ENCODE assay signal across 11 mouse cellular contexts in genomic region chr3:30512459-30513030, GRCm38 (mm10). TPM values are rescaled to one million over a fixed set of nuclear protein-coding genes. Genes with fewer than 3 reads are reported as not detected.
DNase-seq lines count a peak whose midpoint lies in the region; ATAC-seq lines count a peak whose summit lies in the region.
"Had no signal": no experiment of that assay in that cellular context is flagged by ENCODE, and none has a peak within 500 bp of the region (broad histone marks: within the 10 kb centered on the region; RNA-seq: fewer than 3 reads in every experiment).

No protein-coding gene starts in this region.

- no peak overlapping the region; the same call in 1 of the 2 replicates for H3K4me3 ChIP-seq in hindbrain, embryonic 10.5 days
- no peak overlapping the region for H3K4me3 ChIP-seq in hindbrain, embryonic 16.5 days (ENCODE audit: low read length)
- peak overlapping the region; percentile 65 for H3K4me3 ChIP-seq in embryonic facial prominence, embryonic 10.5 days
- H3K4me3 ChIP-seq in kidney, embryonic 14.5 days (ENCODE audit: low read length), result no peak overlapping the region
- H3K4me3 ChIP-seq in lung, embryonic 16.5 days (ENCODE audit: low read length), result peak overlapping the region; percentile 9; the same call in 1 of the 2 replicates
- H3K4me3 ChIP-seq in liver, embryonic 12.5 days, result no peak overlapping the region
- H3K4me3 ChIP-seq: forebrain, embryonic 12.5 days had no signal

- H3K27ac ChIP-seq in hindbrain, embryonic 10.5 days, result no peak overlapping the region
- H3K27ac ChIP-seq in hindbrain, embryonic 16.5 days (ENCODE audit: low read depth, low read length), result no peak overlapping the region
- H3K27ac ChIP-seq in embryonic facial prominence, embryonic 10.5 days (replicated peaks), result peak overlapping the region; percentile 69
- H3K27ac ChIP-seq in kidney, embryonic 14.5 days (ENCODE audit: low read depth, low read length), result peak overlapping the region; percentile 14; the same call in 1 of the 2 replicates
- peak overlapping the region; percentile 98 for H3K27ac ChIP-seq in lung, embryonic 16.5 days (ENCODE audit: low read length)
- no peak overlapping the region for H3K27ac ChIP-seq in liver, embryonic 12.5 days
- H3K27ac ChIP-seq: forebrain, embryonic 12.5 days had no signal

- H3K36me3 ChIP-seq in hindbrain, embryonic 10.5 days, result no peaks in the 10 kb centered on the region
- H3K36me3 ChIP-seq in hindbrain, embryonic 16.5 days (ENCODE audit: control insufficient read depth, insufficient read depth, low read length), result no peaks in the 10 kb centered on the region
- H3K36me3 ChIP-seq in embryonic facial prominence, embryonic 10.5 days (replicated peaks), result no peaks in the 10 kb centered on the region
- no peaks in the 10 kb centered on the region for H3K36me3 ChIP-seq in kidney, embryonic 14.5 days (ENCODE audit: control insufficient read depth, insufficient read depth, low read length)
- no peaks in the 10 kb centered on the region for H3K36me3 ChIP-seq in lung, embryonic 16.5 days (ENCODE audit: control insufficient read depth, insufficient read depth, low read length)
- H3K36me3 ChIP-seq in liver, embryonic 12.5 days, result no peaks in the 10 kb centered on the region
- H3K36me3 ChIP-seq: forebrain, embryonic 12.5 days had no signal

- H3K4me1 ChIP-seq in hindbrain, embryonic 10.5 days (replicated peaks), result peaks cover 69% of the 10 kb centered on the region
- peaks cover 26% of the 10 kb centered on the region for H3K4me1 ChIP-seq in hindbrain, embryonic 16.5 days (ENCODE audit: control insufficient read depth, insufficient read depth, low read depth, low read length)
- peaks cover 82% of the 10 kb centered on the region for H3K4me1 ChIP-seq in embryonic facial prominence, embryonic 10.5 days
- peaks cover 13% of the 10 kb centered on the region; the same call in 1 of the 2 replicates for H3K4me1 ChIP-seq in kidney, embryonic 14.5 days (ENCODE audit: control insufficient read depth, insufficient read depth, low read length)
- peaks cover 11% of the 10 kb centered on the region; the same call in 1 of the 2 replicates for H3K4me1 ChIP-seq in lung, embryonic 16.5 days (replicated peaks; ENCODE audit: control insufficient read depth, insufficient read depth, low read length)
- H3K4me1 ChIP-seq in liver, embryonic 12.5 days, result peaks cover 16% of the 10 kb centered on the region; the same call in 1 of the 2 replicates

- ATAC-seq in hindbrain, embryonic 16.5 days, result no peak
- ATAC-seq in kidney, embryonic 14.5 days (ENCODE audit: low FRiP score, low TSS enrichment), result no peak
- no peak for ATAC-seq in lung, embryonic 16.5 days (ENCODE audit: low read depth)
- no peak for ATAC-seq in liver, embryonic 12.5 days
- ATAC-seq: intestine, embryonic 16.5 days had no signal

- no peaks in the 10 kb centered on the region for H3K9me3 ChIP-seq in hindbrain, embryonic 10.5 days
- no peaks in the 10 kb centered on the region for H3K9me3 ChIP-seq in hindbrain, embryonic 16.5 days (ENCODE audit: control insufficient read depth, low read length)
- H3K9me3 ChIP-seq in embryonic facial prominence, embryonic 10.5 days, result no peaks in the 10 kb centered on the region
- H3K9me3 ChIP-seq in kidney, embryonic 14.5 days (ENCODE audit: control insufficient read depth, low read length), result no peaks in the 10 kb centered on the region
- H3K9me3 ChIP-seq in lung, embryonic 16.5 days (ENCODE audit: control insufficient read depth, low read length), result no peaks in the 10 kb centered on the region
- no peaks in the 10 kb centered on the region for H3K9me3 ChIP-seq in liver, embryonic 12.5 days (replicated peaks)
- H3K9me3 ChIP-seq: forebrain, embryonic 12.5 days had no signal

- H3K9ac ChIP-seq in hindbrain, embryonic 16.5 days (ENCODE audit: low read depth, low read length), result no peak overlapping the region
- H3K9ac ChIP-seq in kidney, embryonic 14.5 days (ENCODE audit: low read depth, low read length), result no peak overlapping the region
- H3K9ac ChIP-seq in lung, embryonic 16.5 days (ENCODE audit: low read length), result peak overlapping the region; percentile 62
- H3K9ac ChIP-seq in liver, embryonic 12.5 days, result no peak overlapping the region
- H3K9ac ChIP-seq: forebrain, embryonic 12.5 days had no signal

- DNase-seq in hindbrain, embryonic 10.5 days (ENCODE audit: low spot score), result peak; percentile 34
- peak; percentile 51 for DNase-seq in embryonic facial prominence, embryonic 10.5 days (ENCODE audit: low spot score)
- no peak for DNase-seq in left cerebral cortex, adult 18-20 months (ENCODE audit: low spot score in 2 of 2)
- DNase-seq in frontal cortex, postnatal 36 days (ENCODE audit: low spot score in 2 of 2), result no peak
- DNase-seq: thymus, postnatal 36 days had no signal

- H3K4me2 ChIP-seq in hindbrain, embryonic 16.5 days (ENCODE audit: low read length), result no peak overlapping the region
- H3K4me2 ChIP-seq in kidney, embryonic 14.5 days (replicated peaks; ENCODE audit: low read depth, low read length), result 0 out of 2 replicates have a peak overlapping the region, but pooled peaks have one; percentile 85
- peak overlapping the region; percentile 89 for H3K4me2 ChIP-seq in lung, embryonic 16.5 days (ENCODE audit: low read depth, low read length)
- no peak overlapping the region for H3K4me2 ChIP-seq in liver, embryonic 12.5 days

- 1% methylated on average over 12 of the region's 12 CpGs for WGBS in hindbrain, embryonic 10.5 days
- WGBS in hindbrain, embryonic 16.5 days, result 9% methylated on average over 12 of the region's 12 CpGs
- 2% methylated on average over 12 of the region's 12 CpGs for WGBS in embryonic facial prominence, embryonic 10.5 days
- 16% methylated on average over 12 of the region's 12 CpGs for WGBS in kidney, embryonic 14.5 days
- 14% methylated on average over 12 of the region's 12 CpGs for WGBS in lung, embryonic 16.5 days
- 6% methylated on average over 12 of the region's 12 CpGs for WGBS in liver, embryonic 12.5 days (ENCODE audit: insufficient replicate concordance)

- peaks cover 91% of the 10 kb centered on the region for H3K27me3 ChIP-seq in hindbrain, embryonic 10.5 days (ENCODE audit: insufficient read depth, poor library complexity, severe bottlenecking)
- H3K27me3 ChIP-seq in hindbrain, embryonic 16.5 days (replicated peaks; ENCODE audit: control insufficient read depth, insufficient read depth, low read length), result peaks cover 41% of the 10 kb centered on the region
- peaks cover 63% of the 10 kb centered on the region for H3K27me3 ChIP-seq in embryonic facial prominence, embryonic 10.5 days (replicated peaks; ENCODE audit: low read depth, poor library complexity, severe bottlenecking)
- peaks cover 25% of the 10 kb centered on the region for H3K27me3 ChIP-seq in kidney, embryonic 14.5 days (ENCODE audit: control insufficient read depth, insufficient read depth, low read length)
- peaks cover 8% of the 10 kb centered on the region for H3K27me3 ChIP-seq in lung, embryonic 16.5 days (ENCODE audit: control insufficient read depth, insufficient read depth, low read depth, low read length)
- peaks cover 97% of the 10 kb centered on the region for H3K27me3 ChIP-seq in liver, embryonic 12.5 days (replicated peaks)

RNA-seq across cellular contexts. Expression of gene Mecom, which starts 35.3 kb away (rescaled TPM):
- 25.8 and 26.7 TPM in 2 replicates for polyA plus RNA-seq in hindbrain, embryonic 10.5 days (2016; fragmentation: Nextera tagmentation; extraction: Ambion mirVana)
- 7.0 and 7.9 TPM in 2 replicates for polyA plus RNA-seq in hindbrain, embryonic 16.5 days (2015; fragmentation: Nextera tagmentation; extraction: Ambion mirVana)
- polyA plus RNA-seq in embryonic facial prominence, embryonic 10.5 days (2016; fragmentation: Nextera tagmentation; extraction: Ambion mirVana), result 52.0 and 53.0 TPM in 2 replicates
- polyA plus RNA-seq in kidney, embryonic 14.5 days (2014; fragmentation: Nextera tagmentation; extraction: Ambion mirVana), result 50.8 and 89.3 TPM in 2 replicates
- polyA plus RNA-seq in lung, embryonic 16.5 days (2015; fragmentation: Nextera tagmentation; extraction: Ambion mirVana), result 69.5 and 73.4 TPM in 2 replicates
- 1.8 and 2.3 TPM in 2 replicates for polyA plus RNA-seq in liver, embryonic 12.5 days (2016; fragmentation: Nextera tagmentation; extraction: Ambion mirVana)
- 1 to 10 TPM; 3.5 to 4.2 TPM for total RNA-seq in left cerebral cortex, adult 18-20 months (2021)

Comparison
In these comparisons a context has a peak if more than half of its experiments do, and no peak if none do; other contexts are left out.
1. DNase-seq: peak in hindbrain, embryonic 10.5 days (single experiment) and embryonic facial prominence, embryonic 10.5 days (single experiment); none in left cerebral cortex, adult 18-20 months (0 of 2) and frontal cortex, postnatal 36 days (0 of 2).
2. H3K27ac ChIP-seq: peak in embryonic facial prominence, embryonic 10.5 days (single experiment), kidney, embryonic 14.5 days (single experiment) and lung, embryonic 16.5 days (single experiment); none in hindbrain, embryonic 10.5 days (single experiment), hindbrain, embryonic 16.5 days (single experiment) and liver, embryonic 12.5 days (single experiment).
3. H3K4me3 ChIP-seq: peak in embryonic facial prominence, embryonic 10.5 days (single experiment) and lung, embryonic 16.5 days (single experiment); none in hindbrain, embryonic 10.5 days (single experiment), hindbrain, embryonic 16.5 days (single experiment), kidney, embryonic 14.5 days (single experiment) and liver, embryonic 12.5 days (single experiment).
4. H3K4me2 ChIP-seq: peak in kidney, embryonic 14.5 days (single experiment) and lung, embryonic 16.5 days (single experiment); none in hindbrain, embryonic 16.5 days (single experiment) and liver, embryonic 12.5 days (single experiment).